Mouse (Mus musculus) urinary bladder, postnatal 36 days (tissue): ENCODE results near the gene Ano10.
A peak's percentile ranks its signal among the peaks of the same experiment; 100 is the strongest.

Experiments used
- DNase-seq, 2 experiments: peaks; one replicate each; pipeline ENCODE4 v3.0.0; 2022; ENCODE audit warnings: low spot score in 2 of 2, mixed read lengths in 1 of 2

The Ano10 gene

GRCm38 (mm10) chr9:122156389-122157078 is 137.7 kb downstream of the Ano10 start:
- DNase-seq: no peak

DNA sequence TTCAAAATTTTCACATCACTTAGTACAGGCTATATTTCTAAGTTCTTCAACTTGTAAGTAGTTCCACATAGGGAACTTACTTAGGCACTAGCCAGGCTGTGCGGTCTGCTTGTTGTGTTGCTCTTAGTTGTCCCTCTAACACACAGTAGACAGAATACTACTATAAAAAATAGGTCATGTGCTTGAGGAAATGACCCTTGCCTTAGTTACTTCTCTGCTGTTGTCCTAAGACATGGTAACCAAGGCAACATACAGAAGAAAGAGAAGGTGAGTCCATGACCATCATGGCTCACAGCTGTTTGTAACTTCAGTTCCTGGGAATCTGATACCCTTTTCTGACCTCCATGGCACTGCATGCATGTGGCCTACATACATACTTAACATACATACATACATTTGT is 139.0 kb downstream of the Ano10 start:
- no peak for DNase-seq

DNA sequence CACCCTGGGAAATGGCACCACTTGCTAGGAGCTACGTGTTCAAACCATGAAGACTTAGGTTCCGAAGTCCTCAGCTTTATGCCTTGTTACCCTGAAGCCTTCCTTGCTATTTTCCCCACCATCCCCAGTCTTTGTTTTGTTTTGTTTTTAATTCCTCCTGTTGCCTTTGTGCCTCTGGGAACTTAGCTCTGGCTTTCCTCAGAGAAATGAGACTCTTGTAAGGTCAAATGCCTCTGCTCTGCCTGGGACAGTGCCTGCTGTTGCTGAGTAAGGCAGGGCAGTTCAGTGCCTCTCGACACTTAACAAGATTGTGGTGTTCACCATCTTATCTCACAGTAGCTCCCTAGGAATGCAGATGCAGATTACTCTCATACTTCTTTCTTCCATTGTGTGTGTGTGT is 140.8 kb downstream of the Ano10 start:
- DNase-seq: no peak

- no peak for DNase-seq
Observed at GRCm38 (mm10) chr9:122152501-122152900, 141.7 kb downstream of the Ano10 start.

DNA sequence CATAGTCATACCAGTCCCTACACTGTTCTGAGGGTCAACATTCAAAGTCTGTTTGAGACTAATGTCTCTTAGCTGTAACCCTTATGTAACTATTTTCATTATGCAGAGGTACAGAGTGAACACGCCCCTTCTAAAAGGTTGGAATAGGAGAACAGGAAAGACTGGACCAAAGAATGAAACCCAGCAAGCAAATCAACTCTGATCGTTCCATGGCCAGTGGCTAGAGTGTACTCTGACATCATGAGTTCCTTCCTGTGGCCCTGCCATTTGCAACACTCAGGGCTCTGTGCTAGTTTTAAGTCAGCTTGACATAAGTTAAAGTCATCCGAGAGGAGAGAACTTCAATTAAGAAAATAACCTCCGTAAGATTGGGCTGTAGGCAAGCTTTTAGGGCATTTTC is 142.2 kb downstream of the Ano10 start:
- DNase-seq: no peak

DNA sequence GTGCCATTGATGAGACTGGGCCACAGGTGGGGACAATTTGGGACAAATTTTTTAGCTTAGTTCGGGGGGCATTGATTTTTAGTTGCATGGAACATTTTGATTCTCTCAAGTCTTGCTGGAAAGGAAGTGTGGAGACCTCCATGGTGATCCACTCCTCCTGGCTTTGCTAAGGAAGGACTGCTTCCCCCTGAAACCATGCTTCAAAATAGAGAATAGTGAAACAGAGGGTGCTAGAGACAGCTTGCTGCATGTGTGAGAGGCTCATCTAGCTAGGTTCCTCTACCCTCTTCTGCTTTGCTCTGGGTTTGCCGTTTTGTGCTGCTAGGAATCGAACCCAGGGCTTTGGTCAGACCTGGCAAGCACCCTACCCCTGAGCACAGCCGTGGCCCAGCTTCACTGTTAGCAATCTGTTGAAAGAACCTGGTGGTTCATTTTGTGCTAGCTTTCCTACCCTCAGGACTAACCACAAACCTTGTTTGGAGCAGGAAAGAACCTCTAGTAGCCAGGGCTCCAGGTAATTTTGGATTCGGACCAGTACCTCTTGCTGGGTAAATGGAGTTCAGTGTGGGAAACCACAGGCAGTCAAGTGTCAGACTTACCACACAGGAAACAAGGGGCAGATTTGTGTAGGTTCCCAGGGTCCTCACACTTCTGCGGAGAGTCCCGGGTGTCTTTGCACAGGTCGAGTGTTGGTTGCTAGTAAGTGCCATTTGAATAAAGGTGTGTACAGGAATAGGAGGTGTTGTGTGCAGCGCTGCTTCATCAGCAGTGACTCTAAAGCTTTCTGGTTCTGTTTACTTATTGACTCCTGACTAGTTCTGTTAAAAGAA is 144.0 kb downstream of the Ano10 start:
- DNase-seq: no peak

DNA sequence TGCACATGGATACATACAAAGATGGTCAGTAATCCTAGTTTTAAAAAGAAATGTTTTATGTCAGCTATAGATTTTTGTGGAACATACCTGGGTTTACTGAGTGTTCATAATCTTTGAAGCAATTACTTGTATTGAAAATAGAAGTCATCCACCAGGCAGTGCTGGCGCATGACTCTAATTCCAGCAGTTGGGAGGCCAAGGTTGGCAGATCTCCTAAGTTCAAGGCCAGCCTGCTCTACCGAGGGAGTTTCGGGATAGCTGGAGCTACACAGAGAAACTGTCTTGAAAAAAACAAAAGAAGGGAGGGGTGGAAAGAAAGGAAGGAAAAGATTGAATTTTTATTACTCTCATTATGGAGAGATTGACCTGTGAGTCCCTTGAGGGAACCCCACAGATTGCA is 145.9 kb downstream of the Ano10 start:
- no peak for DNase-seq

GRCm38 (mm10) chr9:122146124-122146870 is 147.9 kb downstream of the Ano10 start:
- peak; percentile 50 to 64 for DNase-seq

DNA sequence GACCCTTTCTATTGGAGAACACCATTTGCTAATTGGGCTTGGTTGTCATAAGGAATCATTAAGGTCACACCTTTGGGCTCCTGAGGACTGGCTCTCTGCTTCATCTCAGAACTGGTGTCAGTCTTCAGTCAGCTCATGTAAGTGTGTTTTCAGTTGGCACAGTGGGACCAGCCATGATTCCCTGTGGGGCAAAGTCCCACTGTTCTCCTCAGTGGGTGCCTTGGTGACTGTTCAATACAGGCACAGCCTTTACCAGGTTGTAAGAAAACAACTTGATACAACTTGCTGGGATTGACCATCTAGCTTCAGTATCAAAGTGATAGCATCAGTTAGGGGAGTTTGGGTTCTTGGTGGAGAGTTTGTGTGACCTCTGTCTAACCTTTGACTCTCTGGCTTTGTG is 148.5 kb downstream of the Ano10 start:
- no peak for DNase-seq

DNA sequence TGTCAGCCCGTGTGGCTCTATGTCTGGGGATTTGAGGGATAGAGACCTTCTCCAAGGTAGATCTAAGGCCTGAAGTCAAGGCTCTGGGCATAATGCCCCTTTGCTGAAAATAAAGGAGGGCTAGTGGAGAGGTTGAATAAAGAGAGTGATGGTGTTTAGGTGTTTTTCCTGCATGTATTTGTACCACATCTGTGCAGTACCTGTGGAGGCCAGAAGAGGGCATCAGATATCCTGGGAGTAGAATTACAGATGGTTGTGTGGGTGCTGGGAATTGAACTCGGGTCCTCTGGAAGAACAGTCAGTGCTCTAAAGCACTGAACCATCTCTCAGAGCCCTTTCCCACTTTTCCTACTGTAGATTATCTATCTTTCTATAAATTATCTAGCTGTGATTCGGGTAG is 149.4 kb downstream of the Ano10 start:
- no peak for DNase-seq

DNA sequence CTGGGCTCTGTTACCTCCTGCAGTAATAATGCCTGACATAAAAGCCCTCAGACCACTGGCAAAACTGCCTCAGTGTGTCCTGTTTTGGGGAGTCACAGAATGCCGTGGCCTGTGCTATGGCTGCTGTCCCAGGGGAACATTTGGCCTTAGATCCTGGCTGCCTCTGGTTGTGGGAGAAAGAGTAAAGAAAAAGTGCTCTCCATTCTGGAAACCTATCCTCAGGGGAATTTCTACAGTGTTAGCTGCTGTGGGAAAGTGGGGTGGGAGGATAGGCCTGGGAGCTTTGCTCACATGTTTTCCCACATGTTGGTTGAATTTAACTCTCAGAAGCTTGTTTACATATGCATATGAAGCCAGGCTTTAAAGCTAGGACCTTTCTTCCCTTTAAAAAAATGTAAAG is 151.0 kb downstream of the Ano10 start:
- DNase-seq: no peak

DNA sequence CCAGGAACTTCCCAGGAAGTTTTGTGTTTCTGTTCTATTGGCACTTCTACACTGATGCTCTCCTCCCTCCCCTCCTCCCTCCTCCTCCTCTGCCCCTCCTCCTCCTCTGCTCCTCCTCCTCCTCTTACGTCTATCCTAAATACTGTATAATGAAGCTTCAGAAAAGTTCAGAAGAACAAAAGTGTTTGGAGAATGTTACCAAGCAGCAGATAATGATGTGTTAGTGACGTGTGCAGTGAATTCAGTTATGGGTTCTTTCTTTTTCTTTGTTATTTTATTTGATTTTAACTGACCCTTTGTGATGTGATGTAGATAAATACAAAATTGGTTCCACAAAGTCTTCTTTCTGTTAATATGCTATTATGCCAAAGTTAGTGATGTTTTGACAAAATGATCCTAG is 155.0 kb downstream of the Ano10 start:
- no peak for DNase-seq

GRCm38 (mm10) chr9:122138371-122139029 is 155.7 kb downstream of the Ano10 start:
- no peak for DNase-seq

DNA sequence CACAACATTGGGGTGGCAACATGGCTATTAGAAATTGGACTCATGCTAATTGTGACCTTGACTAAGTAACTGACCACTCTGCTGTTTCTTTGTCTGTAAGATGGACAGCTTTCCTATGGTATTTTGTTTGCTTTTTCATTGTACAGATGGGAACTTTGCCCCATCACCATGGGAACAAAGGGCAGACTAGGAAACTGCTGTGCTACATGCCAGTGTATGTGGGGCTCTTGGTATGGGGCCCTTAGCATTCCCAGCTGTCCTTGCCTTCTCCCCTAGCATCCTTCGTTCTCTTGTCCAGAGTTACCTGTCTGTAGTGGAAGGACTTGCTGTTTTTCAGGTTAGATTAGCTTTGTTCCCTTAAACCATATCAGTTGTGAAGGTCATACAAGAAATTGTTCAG is 156.3 kb downstream of the Ano10 start:
- DNase-seq: no peak

DNA sequence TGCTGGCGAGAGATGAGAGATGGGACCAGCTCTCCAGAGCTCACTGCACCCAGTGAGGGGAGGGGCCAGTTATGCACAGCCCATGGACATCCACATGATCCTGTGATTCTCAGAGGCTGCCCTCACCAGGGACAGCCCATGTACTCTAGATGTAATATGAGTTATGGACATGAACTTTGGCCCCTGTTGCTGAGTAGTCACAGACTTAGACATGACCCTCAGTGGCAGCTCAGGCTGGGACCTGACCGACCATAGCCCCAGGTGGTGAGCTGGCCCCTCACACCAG is 158.4 kb downstream of the Ano10 start:
- DNase-seq: no peak

- no peak for DNase-seq
Observed at GRCm38 (mm10) chr9:122135095-122135884, 158.9 kb downstream of the Ano10 start.

GRCm38 (mm10) chr9:122132145-122132544 is 162.1 kb downstream of the Ano10 start:
- no peak for DNase-seq

DNA sequence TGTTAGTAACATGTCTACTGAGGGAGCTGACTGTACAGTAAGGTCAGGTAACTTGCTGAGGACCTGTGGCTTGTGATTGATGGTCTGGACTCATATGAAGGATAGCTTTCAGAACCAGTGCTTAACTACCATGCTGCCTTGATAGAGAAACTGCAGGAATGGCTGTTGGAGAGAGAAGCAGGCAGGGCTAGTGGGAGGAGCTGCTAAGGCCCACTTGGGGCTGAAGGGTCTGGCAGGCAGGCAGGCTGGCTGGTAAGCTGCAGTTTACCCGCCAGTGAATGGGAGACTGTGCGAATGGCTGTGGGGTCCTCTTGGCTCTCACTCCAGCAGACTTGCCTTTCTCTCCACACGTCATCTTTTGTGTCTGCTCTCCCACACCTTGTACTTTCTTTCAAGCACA is 163.6 kb downstream of the Ano10 start:
- DNase-seq: no peak

DNA sequence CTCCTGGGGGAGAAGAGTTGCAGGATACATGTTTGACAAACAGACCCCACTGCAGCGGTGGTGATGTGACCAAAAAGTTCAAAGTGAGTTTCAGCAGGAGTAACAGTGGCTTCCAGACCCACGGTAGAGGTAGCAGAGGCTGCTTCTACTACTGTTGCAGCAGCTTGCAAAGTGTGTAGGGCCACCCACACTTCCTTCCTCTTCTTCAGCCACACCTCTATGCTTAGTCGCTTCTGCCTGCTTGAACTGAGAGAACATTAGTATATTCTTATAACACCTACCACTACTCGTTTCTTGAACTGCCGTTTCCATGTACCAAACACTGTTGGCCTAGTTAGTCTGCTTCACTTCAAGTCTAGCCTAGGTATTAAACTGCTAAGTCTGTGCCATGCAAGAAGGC is 165.5 kb downstream of the Ano10 start:
- no peak for DNase-seq

DNA sequence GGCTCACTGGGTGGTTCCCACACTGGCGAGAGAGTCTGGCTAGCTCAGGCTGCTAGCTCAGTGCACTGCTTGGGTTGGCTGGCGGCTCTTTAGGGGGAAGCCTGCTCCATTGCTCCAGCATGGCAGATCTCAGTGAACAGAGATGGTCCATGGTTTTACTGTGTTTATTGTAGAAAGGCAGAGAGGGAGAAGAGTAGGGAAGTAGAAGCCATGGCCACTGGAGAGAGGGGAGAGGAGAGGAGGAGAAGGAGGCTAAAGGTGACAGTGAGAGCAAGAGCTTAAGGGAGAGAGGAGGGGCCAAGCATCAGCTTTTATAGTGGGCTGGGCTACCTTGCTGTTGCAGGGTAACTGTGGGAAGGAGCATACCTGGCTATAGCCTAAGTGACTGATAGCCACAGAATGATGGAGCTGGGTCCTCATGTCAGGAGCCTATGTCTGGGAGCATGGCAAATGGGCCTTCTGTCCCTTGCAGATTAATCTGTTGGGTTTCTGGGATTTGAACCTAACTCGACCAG is 166.9 kb downstream of the Ano10 start:
- no peak for DNase-seq

DNA sequence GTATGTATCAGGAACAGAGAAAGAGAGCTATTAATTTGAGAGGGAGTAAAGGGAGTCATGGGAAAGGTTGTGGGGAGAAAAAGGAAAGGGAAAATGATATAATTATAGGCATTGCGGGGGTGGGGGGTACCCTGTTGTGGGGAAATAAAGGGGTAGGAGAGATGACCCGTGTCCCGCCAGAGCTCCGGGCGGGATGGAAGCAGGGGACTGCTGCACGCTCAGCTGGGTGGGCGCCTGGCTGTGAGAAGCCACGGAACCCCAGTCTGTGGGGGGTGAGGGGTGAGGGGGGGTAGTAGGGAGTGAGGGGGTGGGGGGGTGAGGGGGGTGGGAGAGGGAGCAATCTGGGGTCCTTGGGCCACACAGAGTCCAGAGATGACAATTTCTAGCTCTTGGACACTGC is 167.4 kb downstream of the Ano10 start:
- DNase-seq: no peak
